Mouse (Mus musculus): ENCODE measurements around the gene Cfap299. TPM values are rescaled to one million over a fixed set of nuclear protein-coding genes. Genes with fewer than 3 reads are reported as not detected.
"Not testable (repeated sequence)": the region's sequence is repeated elsewhere in the genome, so short reads cannot be mapped to it uniquely, and the experiment has no call there.

Gene Cfap299
- polyA plus RNA-seq (2016; fragmentation: Nextera tagmentation; extraction: Ambion mirVana), result 0.71 and 0.73 TPM in 2 replicates

DNA sequence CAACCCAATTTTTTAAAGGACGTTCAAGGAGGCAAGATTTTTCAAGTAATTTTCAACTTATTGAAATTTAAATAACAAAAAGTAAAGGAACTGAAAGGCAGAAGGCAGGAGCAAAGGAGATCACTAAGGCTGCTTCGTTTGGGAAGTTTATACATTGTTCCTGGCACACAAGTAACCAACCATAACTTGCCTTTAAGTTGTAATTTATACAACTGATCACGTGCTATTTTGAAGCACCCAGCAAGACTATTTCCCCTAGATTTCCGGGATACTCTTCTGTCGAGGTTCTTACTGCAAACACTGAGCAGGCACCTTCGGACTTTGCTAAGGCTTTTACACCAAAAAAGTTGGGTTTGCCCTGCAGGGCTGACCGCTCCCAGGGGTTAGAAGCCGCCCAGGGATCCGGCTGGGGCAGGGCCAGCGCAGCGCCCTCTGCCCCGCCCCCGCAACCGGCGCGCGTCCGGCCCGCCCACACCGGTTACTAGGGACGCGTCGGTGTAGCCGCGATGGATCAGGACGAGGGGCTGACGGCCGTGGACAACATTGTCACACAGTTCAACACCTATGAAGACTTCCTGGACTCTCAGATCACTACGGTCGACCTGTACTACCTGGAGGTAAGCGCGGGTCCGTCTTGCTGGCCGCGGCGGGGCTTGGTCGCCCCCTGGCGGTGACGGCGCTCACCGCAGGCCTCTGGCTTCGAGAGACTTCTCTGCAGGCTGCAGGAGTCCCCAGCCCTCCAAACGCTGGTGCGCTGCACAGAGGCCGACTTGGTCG is at the start of gene Cfap299:
TSS of gene Cfap299 (plus strand) at position 457 of the 777 bp plus-strand sequence.
- no peaks in the 10 kb centered on the region for H3K9me3 ChIP-seq
- H3K4me1 ChIP-seq, result 0 out of 2 replicates have a peak, but pooled peaks cover 3% of the 10 kb centered on the region
- WGBS, result 2% methylated on average over 46 of the region's 46 CpGs
- peak within 1 kb of the TSS; percentile 47 for H3K9ac ChIP-seq (replicated peaks)
- H3K36me3 ChIP-seq, result no peaks in the 10 kb centered on the region
- no peak within 1 kb of the TSS for H3K27ac ChIP-seq (replicated peaks)
- ATAC-seq (ENCODE audit: low FRiP score, low read depth), result peak; percentile 95
- H3K4me3 ChIP-seq, result peak within 1 kb of the TSS; percentile 60
- H3K4me2 ChIP-seq (replicated peaks), result peak within 1 kb of the TSS; percentile 84
- H3K27me3 ChIP-seq, result peaks cover 17% of the 10 kb centered on the region

DNA sequence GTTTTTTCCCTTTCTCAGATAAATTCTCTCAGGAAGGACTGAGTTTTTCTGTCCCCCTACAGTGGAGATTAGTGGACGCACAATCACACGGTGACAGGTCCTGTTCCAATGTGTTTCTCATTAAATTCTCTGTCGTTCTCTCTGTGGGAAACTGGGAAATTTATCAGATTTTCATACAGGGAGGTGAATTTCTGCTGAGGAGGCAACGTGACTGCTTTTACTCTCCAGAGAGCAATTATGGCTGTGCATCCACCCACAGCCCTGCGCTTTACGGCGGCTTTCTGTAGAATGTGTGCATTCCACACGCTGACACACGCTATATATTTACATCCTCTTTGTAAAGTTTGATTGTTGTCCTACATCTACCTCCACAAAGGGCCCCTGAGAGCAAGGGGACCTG is 47.1 kb upstream of the Cfap299 start:
- H3K9me3 ChIP-seq, result peaks cover 2% of the 10 kb centered on the region; the same call in 1 of the 2 replicates
- ATAC-seq (ENCODE audit: low FRiP score, low read depth), result no peak
- 0 out of 2 replicates have a peak, but pooled peaks cover 8% of the 10 kb centered on the region for H3K27me3 ChIP-seq
- no peaks in the 10 kb centered on the region for H3K36me3 ChIP-seq
- no peak overlapping the region for H3K27ac ChIP-seq (replicated peaks)
- H3K4me2 ChIP-seq (replicated peaks), result no peak overlapping the region
- no peak overlapping the region for H3K4me3 ChIP-seq
- peaks cover 15% of the 10 kb centered on the region for H3K4me1 ChIP-seq
- no peak overlapping the region for H3K9ac ChIP-seq (replicated peaks)
- 46% methylated on average over 9 of the region's 9 CpGs for WGBS

DNA sequence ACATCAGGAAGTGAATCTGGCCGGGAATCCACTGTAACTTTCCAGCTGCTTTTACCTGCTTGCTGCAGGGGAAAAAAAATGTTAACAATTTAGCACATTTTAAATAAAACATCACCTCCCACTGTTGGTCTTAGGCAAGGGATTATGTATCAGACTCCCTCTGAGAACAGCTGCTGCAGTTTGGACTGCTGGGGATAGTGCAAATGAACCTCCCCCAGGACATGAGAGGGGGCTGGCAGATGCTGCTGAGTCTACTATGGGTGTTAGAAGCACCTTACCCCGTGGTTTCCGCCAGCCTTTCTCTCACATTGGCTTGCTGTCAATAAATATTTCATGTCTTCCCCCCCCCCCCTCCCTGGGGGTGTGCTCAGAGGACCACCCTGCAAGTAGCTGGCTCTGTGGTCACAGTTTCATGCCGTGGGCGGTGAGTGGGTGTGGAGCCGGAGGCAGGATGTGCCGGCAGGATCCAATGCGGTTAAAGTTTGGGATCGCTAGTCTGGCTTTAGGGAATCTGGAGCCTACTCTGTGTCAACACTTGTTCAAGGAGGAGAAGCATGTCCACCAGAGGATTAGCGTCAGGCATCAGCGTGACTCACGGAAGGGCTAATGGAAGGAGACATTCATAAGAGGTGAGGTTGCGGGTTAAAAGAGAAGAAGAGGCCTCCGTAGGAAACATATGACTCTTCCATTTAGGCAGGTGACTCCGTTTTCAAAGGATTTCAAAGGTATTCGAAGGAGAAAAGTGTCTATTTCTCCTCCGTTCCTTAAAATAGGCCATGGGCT is 45.2 kb upstream of the Cfap299 start:
- H3K27me3 ChIP-seq, result 0 out of 2 replicates have a peak, but pooled peaks cover 8% of the 10 kb centered on the region
- H3K4me3 ChIP-seq, result no peak overlapping the region

DNA sequence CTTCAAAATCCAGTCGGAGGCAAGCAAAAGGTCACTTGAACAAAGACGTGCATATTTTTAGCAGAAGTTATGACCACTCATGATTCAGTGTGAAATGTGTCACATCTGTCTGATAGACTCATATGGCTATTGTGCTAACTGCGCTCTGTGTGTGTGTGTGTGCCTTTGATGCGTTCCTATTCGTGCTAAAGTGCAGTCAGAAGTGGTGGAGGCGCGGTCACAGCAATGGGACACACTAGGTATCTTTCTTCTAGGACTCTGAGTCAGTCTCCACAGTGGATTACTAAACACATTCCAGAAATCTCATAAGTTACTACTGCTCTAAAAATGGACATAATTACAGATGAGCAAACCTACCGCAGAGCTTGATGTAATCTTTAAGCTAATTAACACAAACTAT is 38.5 kb upstream of the Cfap299 start:
- no peaks in the 10 kb centered on the region for H3K36me3 ChIP-seq
- no peaks in the 10 kb centered on the region for H3K9me3 ChIP-seq
- no peak overlapping the region for H3K4me2 ChIP-seq (replicated peaks)
- no peak overlapping the region for H3K4me3 ChIP-seq
- H3K27me3 ChIP-seq, result peaks cover 35% of the 10 kb centered on the region
- ATAC-seq (ENCODE audit: low FRiP score, low read depth), result no peak
- peaks cover 13% of the 10 kb centered on the region for H3K4me1 ChIP-seq
- no peak overlapping the region for H3K27ac ChIP-seq (replicated peaks)
- H3K9ac ChIP-seq (replicated peaks), result no peak overlapping the region
- WGBS, result 83% methylated on average over 8 of the region's 8 CpGs

More for the DNA sequence above, 45.2 kb upstream of the Cfap299 start:
- Histone ChIP-seq H3K4me1 (peaks cover 15% of the 10 kb centered on the region), H3K27ac (replicated peaks) (no peak overlapping the region), H3K9me3 (peaks cover 2% of the 10 kb centered on the region; the same call in 1 of the 2 replicates), H3K4me2 (replicated peaks) (peak overlapping the region; percentile 33), H3K36me3 (no peaks in the 10 kb centered on the region), H3K9ac (replicated peaks) (no peak overlapping the region)
- peak; percentile 54 for ATAC-seq (ENCODE audit: low FRiP score, low read depth)
- WGBS, result 22% methylated on average over 17 of the region's 17 CpGs

DNA sequence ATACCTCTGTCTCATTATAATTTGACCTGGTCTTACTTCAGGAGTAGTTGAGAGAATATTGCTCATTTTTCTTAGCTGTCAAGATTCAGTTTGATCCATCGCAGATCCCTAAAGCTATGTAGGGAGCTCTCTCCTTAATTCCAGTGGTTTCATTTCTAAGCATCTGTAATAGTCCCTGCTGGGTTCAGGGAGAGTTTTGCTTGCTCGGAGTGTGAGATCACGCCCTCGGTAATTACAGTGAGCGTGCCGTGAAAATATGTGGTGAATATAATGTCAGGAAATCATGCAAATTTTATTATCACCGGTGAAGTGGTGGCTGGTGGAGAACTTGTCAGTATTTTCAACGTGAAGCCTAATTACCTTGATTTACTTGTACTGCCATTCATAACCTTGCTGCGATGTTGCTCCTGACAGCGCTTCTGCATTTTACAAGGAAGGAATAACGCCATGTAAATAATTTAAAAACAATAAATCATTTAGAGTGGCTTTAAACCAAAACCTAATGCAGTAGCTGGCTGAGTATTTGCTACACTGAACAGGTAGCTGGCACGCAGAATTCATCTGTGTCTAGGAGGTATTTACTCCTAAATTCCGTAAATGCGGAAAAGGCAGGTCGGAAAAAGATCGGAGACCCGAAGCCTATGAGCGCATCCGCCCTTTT is 36.6 kb upstream of the Cfap299 start:
- H3K36me3 ChIP-seq, result no peaks in the 10 kb centered on the region
- no peak overlapping the region for H3K27ac ChIP-seq (replicated peaks)
- no peak overlapping the region; the same call in 1 of the 2 replicates for H3K9ac ChIP-seq (replicated peaks)
- H3K9me3 ChIP-seq, result no peaks in the 10 kb centered on the region
- no peak for ATAC-seq (ENCODE audit: low FRiP score, low read depth)
- peak overlapping the region; percentile 52 for H3K4me2 ChIP-seq (replicated peaks)
- H3K4me1 ChIP-seq, result peaks cover 13% of the 10 kb centered on the region
- WGBS, result 2% methylated on average over 19 of the region's 19 CpGs
- peaks cover 35% of the 10 kb centered on the region for H3K27me3 ChIP-seq
- H3K4me3 ChIP-seq, result peak overlapping the region; percentile 29

DNA sequence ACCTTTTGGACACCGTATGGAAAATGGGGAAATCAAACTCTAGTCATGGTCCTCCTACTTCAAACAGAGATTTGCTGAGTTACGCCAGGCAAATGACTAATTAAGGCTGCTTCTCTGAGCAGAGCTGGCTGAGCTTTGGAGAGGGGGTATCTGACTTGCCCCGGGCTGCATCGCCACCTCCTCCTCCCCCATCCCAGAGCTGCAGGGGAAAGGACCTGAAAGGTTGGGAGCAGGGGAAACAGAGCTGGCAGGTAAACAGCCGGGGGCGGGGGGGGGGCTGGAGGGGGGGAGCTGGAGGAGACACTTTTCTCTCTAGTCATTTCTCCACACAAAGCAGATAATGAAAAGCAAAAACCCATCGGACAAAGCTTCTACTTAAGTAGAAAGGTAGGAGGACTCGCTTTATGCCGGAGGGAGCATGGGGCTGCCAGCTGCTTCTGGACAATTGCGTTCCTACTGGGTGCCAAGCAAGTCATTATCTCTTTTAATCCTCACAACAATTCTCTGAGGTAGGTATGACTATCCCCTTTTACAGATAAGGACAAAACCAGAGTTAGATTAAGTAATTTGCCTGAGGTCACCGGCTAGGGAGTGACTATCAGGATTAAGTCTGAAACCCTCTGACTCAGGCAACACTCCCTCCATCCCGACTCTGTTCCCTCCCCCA is 35.9 kb upstream of the Cfap299 start:
- Histone ChIP-seq H3K27me3 (peaks cover 35% of the 10 kb centered on the region), H3K4me3 (peak overlapping the region; percentile 29), H3K9me3 (no peaks in the 10 kb centered on the region), H3K27ac (replicated peaks) (no peak overlapping the region), H3K9ac (replicated peaks) (no peak overlapping the region; the same call in 1 of the 2 replicates), H3K36me3 (no peaks in the 10 kb centered on the region), H3K4me1 (peaks cover 13% of the 10 kb centered on the region), H3K4me2 (replicated peaks) (peak overlapping the region; percentile 52)
- peak; percentile 52; the same call in 1 of the 2 replicates for ATAC-seq (ENCODE audit: low FRiP score, low read depth)
- WGBS, result 0% methylated on average over 12 of the region's 12 CpGs

DNA sequence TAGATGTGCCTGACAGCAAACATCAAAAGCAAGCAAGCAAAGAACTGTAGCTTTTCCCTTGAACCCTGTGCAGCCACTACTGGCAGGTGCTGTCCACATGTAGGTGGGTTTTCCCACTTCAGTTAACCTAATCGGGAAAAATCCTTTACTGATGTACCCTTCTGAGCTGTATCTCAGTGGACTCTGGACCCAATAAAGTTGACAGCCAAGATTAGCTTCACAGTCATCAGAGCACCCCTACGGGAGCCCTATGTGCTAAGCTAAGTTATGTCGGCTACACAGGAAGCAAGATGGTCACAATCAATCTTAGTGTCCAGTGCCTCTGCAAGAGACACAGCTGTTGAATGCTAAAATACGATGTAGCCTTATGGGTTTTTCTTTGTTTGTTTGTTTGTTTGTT is 29.0 kb upstream of the Cfap299 start:
- Histone ChIP-seq H3K9me3 (no peaks in the 10 kb centered on the region), H3K4me2 (replicated peaks) (no peak overlapping the region), H3K27me3 (peaks cover 3% of the 10 kb centered on the region; the same call in 1 of the 2 replicates), H3K9ac (replicated peaks) (no peak overlapping the region), H3K36me3 (no peaks in the 10 kb centered on the region), H3K4me1 (no peaks in the 10 kb centered on the region), H3K4me3 (no peak overlapping the region), H3K27ac (replicated peaks) (no peak overlapping the region)
- no peak for ATAC-seq (ENCODE audit: low FRiP score, low read depth)
- 92% methylated on average over 4 of the region's 4 CpGs for WGBS

DNA sequence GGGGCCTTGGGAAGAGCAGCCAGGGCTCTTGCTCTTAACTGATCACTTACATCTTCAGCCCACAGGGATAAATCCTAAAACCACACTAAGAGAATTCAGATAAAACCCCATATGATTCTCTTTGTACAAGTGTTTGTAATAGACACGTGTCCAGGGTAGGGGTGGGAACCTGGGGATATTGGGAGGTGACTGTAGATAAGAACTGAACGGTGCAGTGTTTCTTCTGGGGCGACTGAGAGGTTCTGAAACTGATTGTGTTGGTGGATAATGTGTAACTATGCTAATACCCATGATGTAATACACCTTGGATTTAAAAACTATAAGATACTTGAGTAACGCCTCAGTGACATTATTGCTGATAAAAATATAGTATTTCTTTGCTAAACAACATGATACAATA is 23.4 kb upstream of the Cfap299 start:
- no peak overlapping the region for H3K4me3 ChIP-seq
- H3K36me3 ChIP-seq, result no peaks in the 10 kb centered on the region
- no peaks in the 10 kb centered on the region for H3K27me3 ChIP-seq
- no peak for ATAC-seq (ENCODE audit: low FRiP score, low read depth)
- H3K9ac ChIP-seq (replicated peaks), result no peak overlapping the region
- whole genome bisulfite sequencing, result 89% methylated on average over 4 of the region's 4 CpGs
- no peaks in the 10 kb centered on the region for H3K9me3 ChIP-seq
- H3K4me1 ChIP-seq, result no peaks in the 10 kb centered on the region
- H3K4me2 ChIP-seq (replicated peaks), result no peak overlapping the region
- H3K27ac ChIP-seq (replicated peaks), result no peak overlapping the region

DNA sequence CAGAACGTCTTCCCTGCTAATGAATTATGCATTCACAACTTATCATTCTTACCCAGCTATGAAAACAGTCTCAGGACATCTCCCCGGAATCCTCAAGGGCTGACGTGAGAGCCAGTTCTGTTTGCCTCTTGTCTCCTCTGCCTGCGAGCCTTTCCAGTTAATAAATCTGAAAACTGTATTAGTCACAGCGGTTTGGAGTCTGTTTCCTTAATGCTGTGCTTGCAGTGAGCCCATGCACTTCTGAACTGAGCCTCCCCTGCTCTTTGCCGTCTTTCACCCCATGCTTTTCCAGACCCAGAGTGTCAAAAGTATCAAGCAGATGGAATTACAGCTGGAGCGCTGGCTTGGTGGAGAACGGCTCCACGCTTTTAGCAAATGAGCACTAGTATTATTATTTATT is 22.6 kb upstream of the Cfap299 start:
- no peaks in the 10 kb centered on the region for H3K4me1 ChIP-seq
- ATAC-seq (ENCODE audit: low FRiP score, low read depth), result 0 out of 2 replicates have a peak, but pooled peaks have one; percentile 27
- no peak overlapping the region for H3K9ac ChIP-seq (replicated peaks)
- H3K9me3 ChIP-seq, result no peaks in the 10 kb centered on the region
- 52% methylated on average over 9 of the region's 9 CpGs for WGBS
- no peaks in the 10 kb centered on the region for H3K36me3 ChIP-seq
- H3K4me2 ChIP-seq (replicated peaks), result no peak overlapping the region
- H3K27ac ChIP-seq (replicated peaks), result 0 out of 2 replicates have a peak overlapping the region, but pooled peaks have one; percentile 15
- H3K4me3 ChIP-seq, result no peak overlapping the region
- H3K27me3 ChIP-seq, result no peaks in the 10 kb centered on the region

DNA sequence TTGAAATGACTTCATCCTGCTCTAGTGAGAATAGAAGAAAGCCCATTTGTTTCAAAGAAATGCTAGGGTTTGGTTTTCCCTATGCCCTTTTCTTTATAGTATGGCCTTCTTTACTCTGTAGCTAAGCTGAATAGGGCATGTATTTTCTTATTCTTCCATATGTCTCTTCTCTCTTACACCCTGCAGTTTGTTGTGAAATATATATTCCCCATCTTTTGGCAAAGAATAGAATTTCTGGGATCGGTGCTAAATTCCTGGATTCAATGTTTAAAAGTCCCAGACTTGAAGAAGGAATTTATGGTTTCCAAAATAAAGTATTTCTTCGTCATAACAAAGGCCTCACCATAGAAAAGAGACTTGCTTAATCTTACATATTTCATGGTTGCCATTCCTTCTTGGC is 2.5 kb upstream of the Cfap299 start:
- Histone ChIP-seq H3K4me1 (0 out of 2 replicates have a peak, but pooled peaks cover 3% of the 10 kb centered on the region), H3K27ac (replicated peaks) (no peak overlapping the region), H3K9ac (replicated peaks) (no peak overlapping the region), H3K9me3 (no peaks in the 10 kb centered on the region), H3K36me3 (no peaks in the 10 kb centered on the region), H3K4me3 (no peak overlapping the region), H3K27me3 (peaks cover 17% of the 10 kb centered on the region), H3K4me2 (replicated peaks) (no peak overlapping the region)
- 88% methylated on average over 2 of the region's 2 CpGs for WGBS
- ATAC-seq (ENCODE audit: low FRiP score, low read depth), result no peak

DNA sequence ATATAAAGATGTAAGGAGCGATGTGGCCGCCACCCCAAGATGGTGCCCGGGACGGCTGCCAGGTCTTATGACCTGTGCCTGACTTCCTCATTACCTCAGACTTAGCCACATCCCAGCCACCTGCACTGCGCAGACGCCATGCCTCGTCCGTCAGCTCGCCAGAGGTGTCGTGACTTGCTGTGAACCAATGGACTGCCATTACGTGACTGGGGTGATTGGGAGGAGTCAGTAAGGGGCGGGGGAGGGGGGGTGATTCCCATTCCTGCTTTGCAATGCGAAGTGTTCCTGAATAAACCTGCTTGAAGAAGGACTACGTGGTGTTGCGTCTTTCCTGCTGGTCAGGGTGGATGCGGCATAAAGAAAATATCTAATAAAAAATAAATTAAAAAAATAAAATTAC is 14.6 kb downstream of the Cfap299 start:
- ATAC-seq (ENCODE audit: low FRiP score, low read depth); H3K4me1 ChIP-seq; H3K4me3 ChIP-seq; H3K4me2 ChIP-seq (replicated peaks); H3K9me3 ChIP-seq; H3K36me3 ChIP-seq; H3K27ac ChIP-seq (replicated peaks); H3K27me3 ChIP-seq; H3K9ac ChIP-seq (replicated peaks): not testable (repeated sequence)
- WGBS, result 96% methylated on average over 16 of the region's 16 CpGs

Measured in midbrain, embryonic 12.5 days (tissue).